Mouse (Mus musculus): ENCODE results near the gene H2al2a. TPM values are rescaled to one million over a fixed set of nuclear protein-coding genes. Genes with fewer than 3 reads are reported as not detected.

Gene H2al2a
- polyA plus RNA-seq, 1 experiment, result not detected

DNA sequence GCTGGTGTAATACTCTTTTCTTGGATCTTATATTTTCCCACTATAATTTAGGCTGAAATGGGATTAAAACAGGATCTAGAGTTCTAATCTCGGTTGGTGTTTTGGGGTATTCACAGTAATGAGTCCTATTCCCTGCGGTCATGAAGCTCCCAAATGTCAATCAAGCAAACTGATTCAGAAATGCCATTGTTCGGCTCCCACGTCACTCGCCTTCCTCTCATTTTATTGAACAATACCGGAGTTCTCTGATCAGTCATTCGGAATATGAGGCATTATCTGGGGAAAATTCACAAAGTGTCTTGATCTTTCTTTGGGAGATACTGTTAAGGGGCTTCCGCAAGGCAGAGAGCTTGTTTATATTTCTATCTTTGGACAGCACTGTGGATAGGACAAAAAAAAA lies 33.8 kb upstream of the H2al2a start:
- Histone ChIP-seq H3K4me3 (ENCODE audit: low read depth, low read length) (no peak overlapping the region), H3K9ac (ENCODE audit: low read depth, poor library complexity, severe bottlenecking) (no peak overlapping the region), H3K4me1 (ENCODE audit: control insufficient read depth, insufficient read depth, low read length) (no peaks in the 10 kb centered on the region), H3K9me3 (replicated peaks; ENCODE audit: control insufficient read depth, insufficient read depth, low read length, poor library complexity, severe bottlenecking) (no peaks in the 10 kb centered on the region), H3K27ac (ENCODE audit: insufficient read depth, low read length) (no peak overlapping the region), H3K27me3 (ENCODE audit: control insufficient read depth, insufficient read depth, low read length, poor library complexity, severe bottlenecking) (0 out of 2 replicates have a peak, but pooled peaks cover 1% of the 10 kb centered on the region), H3K36me3 (ENCODE audit: control insufficient read depth, insufficient read depth, low read length, poor library complexity, severe bottlenecking) (no peaks in the 10 kb centered on the region)
- TF ChIP-seq POLR2A (IDR thresholded peaks at IDR 0.05; ENCODE audit: insufficient read depth, low read length) (no peak), CTCF (IDR thresholded peaks at IDR 0.05; ENCODE audit: low read depth, low read length) (no peak), EP300 (IDR thresholded peaks at IDR 0.05; ENCODE audit: insufficient read depth, low read depth, low read length) (no peak)

DNA sequence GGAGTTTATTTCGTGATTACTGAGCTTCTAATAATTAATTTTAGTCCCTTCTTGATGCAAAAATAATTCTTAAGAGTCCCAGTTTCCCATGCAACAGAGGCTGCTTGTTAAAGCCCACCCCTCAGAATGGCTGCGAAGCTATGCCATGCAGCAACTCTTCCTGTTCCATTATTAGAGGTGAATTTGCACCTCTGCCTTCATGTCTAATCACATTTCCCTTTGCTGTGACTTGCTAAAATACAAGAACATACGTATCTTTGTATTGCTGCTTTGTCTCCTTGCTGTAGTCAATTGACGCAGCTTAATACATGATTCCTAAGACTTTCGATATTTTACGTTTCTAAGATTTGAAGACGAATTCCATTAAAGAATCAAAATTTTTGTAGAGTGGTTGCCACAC lies 32.9 kb upstream of the H2al2a start:
- H3K27me3 ChIP-seq (ENCODE audit: control insufficient read depth, insufficient read depth, low read length, poor library complexity, severe bottlenecking), result no peaks in the 10 kb centered on the region
- no peak for TF ChIP-seq CTCF (IDR thresholded peaks at IDR 0.05; ENCODE audit: low read depth, low read length)
- TF ChIP-seq EP300 (IDR thresholded peaks at IDR 0.05; ENCODE audit: insufficient read depth, low read depth, low read length), result no peak
- TF ChIP-seq POLR2A (IDR thresholded peaks at IDR 0.05; ENCODE audit: insufficient read depth, low read length), result no peak
- H3K4me1 ChIP-seq (ENCODE audit: control insufficient read depth, insufficient read depth, low read length), result no peaks in the 10 kb centered on the region
- no peaks in the 10 kb centered on the region for H3K36me3 ChIP-seq (ENCODE audit: control insufficient read depth, insufficient read depth, low read length, poor library complexity, severe bottlenecking)
- no peak overlapping the region for H3K27ac ChIP-seq (ENCODE audit: insufficient read depth, low read length)
- no peak overlapping the region for H3K9ac ChIP-seq (ENCODE audit: low read depth, poor library complexity, severe bottlenecking)
- no peaks in the 10 kb centered on the region for H3K9me3 ChIP-seq (replicated peaks; ENCODE audit: control insufficient read depth, insufficient read depth, low read length, poor library complexity, severe bottlenecking)
- H3K4me3 ChIP-seq (ENCODE audit: low read depth, low read length), result no peak overlapping the region

DNA sequence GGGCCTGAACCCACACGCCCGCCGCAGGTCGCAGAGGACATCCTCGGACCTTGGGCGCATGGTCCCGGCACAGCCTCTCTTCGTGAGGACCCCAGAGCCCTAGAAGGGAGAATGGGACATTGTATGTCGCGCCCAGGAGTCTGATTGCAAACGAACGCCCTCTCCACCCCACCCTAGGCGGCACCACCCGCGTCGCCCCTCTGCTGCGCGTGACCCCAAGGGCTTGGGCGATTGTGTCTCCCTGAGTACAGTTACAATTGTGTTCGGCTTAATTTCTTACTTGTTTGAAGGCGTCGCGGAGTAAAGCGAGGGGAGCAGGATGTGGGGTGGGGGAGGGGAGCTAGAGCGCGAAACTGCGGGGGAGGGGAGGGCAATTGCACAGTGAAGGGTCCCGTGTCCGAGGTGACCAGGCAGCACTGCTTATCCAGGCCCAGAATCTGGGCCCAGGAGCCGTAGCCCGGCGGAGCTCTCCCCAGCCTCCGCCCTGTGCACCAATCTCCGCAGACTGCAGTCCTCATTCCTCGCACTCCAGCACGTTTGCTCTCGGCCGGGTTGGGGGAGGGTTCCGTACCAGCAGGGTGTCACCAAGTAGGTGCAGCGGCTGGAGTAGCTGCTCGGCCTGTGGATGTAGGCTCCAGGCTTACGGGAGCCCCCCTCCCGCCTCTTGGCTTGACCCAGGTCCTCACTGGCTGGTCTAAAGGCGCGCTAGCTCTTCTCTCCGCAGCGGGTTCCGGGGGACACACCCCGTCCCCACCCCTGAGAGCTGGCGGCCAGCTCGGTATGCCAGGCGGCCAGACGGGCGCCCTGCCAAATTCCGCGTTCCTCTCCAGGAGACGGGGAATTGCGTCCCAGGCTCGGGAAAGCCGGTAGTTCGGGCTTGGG lies 31.6 kb upstream of the H2al2a start:
- Histone ChIP-seq H3K9ac (ENCODE audit: low read depth, poor library complexity, severe bottlenecking) (peak overlapping the region; percentile 75), H3K36me3 (ENCODE audit: control insufficient read depth, insufficient read depth, low read length, poor library complexity, severe bottlenecking) (no peaks in the 10 kb centered on the region), H3K4me1 (ENCODE audit: control insufficient read depth, insufficient read depth, low read length) (no peaks in the 10 kb centered on the region), H3K9me3 (replicated peaks; ENCODE audit: control insufficient read depth, insufficient read depth, low read length, poor library complexity, severe bottlenecking) (no peaks in the 10 kb centered on the region), H3K27ac (ENCODE audit: insufficient read depth, low read length) (peak overlapping the region; percentile 55; the same call in 1 of the 2 replicates), H3K27me3 (ENCODE audit: control insufficient read depth, insufficient read depth, low read length, poor library complexity, severe bottlenecking) (no peaks in the 10 kb centered on the region), H3K4me3 (ENCODE audit: low read depth, low read length) (peak overlapping the region; percentile 63)
- TF ChIP-seq EP300 (IDR thresholded peaks at IDR 0.05; ENCODE audit: insufficient read depth, low read depth, low read length), result peak; percentile 38; the same call in 1 of the 2 replicates
- TF ChIP-seq POLR2A (IDR thresholded peaks at IDR 0.05; ENCODE audit: insufficient read depth, low read length), result no peak

DNA sequence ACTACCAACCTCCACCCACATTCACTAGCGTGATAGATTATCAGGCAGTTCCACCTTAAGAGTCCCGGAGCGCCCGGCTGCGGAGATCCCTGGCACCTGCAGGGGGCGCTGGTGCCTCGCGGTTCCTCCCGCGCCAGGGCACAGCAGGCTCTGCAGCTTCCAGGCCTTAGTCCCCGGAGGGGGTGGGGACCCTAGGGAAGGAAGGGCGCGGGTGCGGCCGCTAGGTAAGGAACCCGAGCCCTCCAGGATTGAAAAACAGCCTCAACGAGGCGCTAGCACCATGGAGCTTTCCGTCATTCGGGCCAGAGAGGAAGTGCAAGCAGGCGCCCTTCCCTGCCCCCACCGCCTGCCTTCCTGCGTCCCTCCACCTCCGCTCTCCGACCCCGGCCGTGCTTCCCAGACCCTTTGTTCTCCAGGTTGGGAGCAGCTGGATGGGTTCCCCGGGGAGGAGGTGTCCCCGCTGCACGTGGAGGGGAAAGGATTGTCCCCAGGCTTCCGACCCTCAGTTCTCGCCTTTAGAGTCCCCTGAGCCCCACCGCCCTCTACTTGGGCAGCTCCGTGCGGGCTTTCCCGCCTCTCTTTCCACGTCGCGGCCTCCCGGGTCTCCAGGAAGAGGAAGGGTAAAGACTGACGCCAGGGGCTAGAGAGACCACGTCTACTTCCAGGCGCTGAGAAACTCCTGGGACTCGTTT lies 30.8 kb upstream of the H2al2a start:
- H3K4me1 ChIP-seq (ENCODE audit: control insufficient read depth, insufficient read depth, low read length), result no peaks in the 10 kb centered on the region

DNA sequence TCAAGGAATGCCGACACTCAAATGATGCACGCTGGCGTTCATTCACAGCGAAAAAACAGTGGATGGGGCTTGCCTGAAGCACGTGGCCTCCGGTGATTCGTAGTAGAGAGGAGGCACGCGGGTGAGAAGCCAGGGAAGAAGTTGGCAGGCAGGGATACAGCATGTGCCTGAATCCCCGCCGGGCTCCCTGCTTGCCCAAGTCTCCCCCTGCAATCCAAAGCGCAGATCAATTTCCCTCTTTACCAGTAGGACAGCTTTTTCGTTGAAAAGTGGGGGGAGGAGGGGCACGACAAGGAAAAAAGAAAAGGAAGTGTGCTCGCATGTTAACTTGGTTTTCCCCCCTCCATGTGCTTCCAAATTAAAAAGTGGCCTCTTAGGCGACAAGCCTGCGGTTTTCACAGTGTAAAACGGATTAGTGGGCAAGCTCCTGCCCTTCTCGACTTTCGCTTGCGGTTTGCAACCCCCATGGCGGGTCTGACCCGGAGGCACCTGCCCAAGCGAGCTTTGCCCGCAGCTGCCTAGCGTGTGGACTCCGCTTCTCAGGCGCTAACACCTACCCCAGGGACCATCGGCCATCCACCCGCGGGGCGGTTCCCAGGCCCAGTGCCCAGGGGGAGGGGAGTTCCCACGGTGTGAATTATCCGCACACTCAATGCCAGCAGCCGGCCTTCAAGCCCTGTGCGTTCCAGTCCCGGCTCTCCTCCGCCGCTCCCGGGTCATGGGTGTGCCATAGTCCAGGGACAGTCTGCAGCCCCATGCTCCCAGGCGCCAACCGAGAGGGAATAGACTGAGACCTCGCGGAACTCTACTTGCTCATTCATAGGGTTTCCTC lies 29.6 kb upstream of the H2al2a start:
- Histone ChIP-seq H3K27ac (ENCODE audit: insufficient read depth, low read length) (no peak overlapping the region), H3K9me3 (replicated peaks; ENCODE audit: control insufficient read depth, insufficient read depth, low read length, poor library complexity, severe bottlenecking) (no peaks in the 10 kb centered on the region), H3K36me3 (ENCODE audit: control insufficient read depth, insufficient read depth, low read length, poor library complexity, severe bottlenecking) (no peaks in the 10 kb centered on the region), H3K4me3 (ENCODE audit: low read depth, low read length) (peak overlapping the region; percentile 59), H3K27me3 (ENCODE audit: control insufficient read depth, insufficient read depth, low read length, poor library complexity, severe bottlenecking) (no peaks in the 10 kb centered on the region), H3K9ac (ENCODE audit: low read depth, poor library complexity, severe bottlenecking) (peak overlapping the region; percentile 43), H3K4me1 (ENCODE audit: control insufficient read depth, insufficient read depth, low read length) (no peaks in the 10 kb centered on the region)
- no peak for TF ChIP-seq EP300 (IDR thresholded peaks at IDR 0.05; ENCODE audit: insufficient read depth, low read depth, low read length)
- no peak for TF ChIP-seq CTCF (IDR thresholded peaks at IDR 0.05; ENCODE audit: low read depth, low read length)
- no peak for TF ChIP-seq POLR2A (IDR thresholded peaks at IDR 0.05; ENCODE audit: insufficient read depth, low read length)

More for the DNA sequence above, 30.8 kb upstream of the H2al2a start:
- peak overlapping the region; percentile 63 for H3K4me3 ChIP-seq (ENCODE audit: low read depth, low read length)
- H3K9ac ChIP-seq (ENCODE audit: low read depth, poor library complexity, severe bottlenecking), result peak overlapping the region; percentile 75
- H3K9me3 ChIP-seq (replicated peaks; ENCODE audit: control insufficient read depth, insufficient read depth, low read length, poor library complexity, severe bottlenecking), result no peaks in the 10 kb centered on the region
- peak; percentile 77 for TF ChIP-seq CTCF (IDR thresholded peaks at IDR 0.05; ENCODE audit: low read depth, low read length)
- peak; percentile 66; the same call in 1 of the 2 replicates for TF ChIP-seq EP300 (IDR thresholded peaks at IDR 0.05; ENCODE audit: insufficient read depth, low read depth, low read length)
- TF ChIP-seq POLR2A (IDR thresholded peaks at IDR 0.05; ENCODE audit: insufficient read depth, low read length), result no peak
- H3K27ac ChIP-seq (ENCODE audit: insufficient read depth, low read length), result peak overlapping the region; percentile 55
- no peaks in the 10 kb centered on the region for H3K27me3 ChIP-seq (ENCODE audit: control insufficient read depth, insufficient read depth, low read length, poor library complexity, severe bottlenecking)
- H3K36me3 ChIP-seq (ENCODE audit: control insufficient read depth, insufficient read depth, low read length, poor library complexity, severe bottlenecking), result no peaks in the 10 kb centered on the region

Data from ES-Bruce4 (cell line).